Comparison of ENCODE assay signal across 25 mouse cellular contexts in genomic region chr3:106936067-106936466, GRCm38 (mm10).
"Had no signal": no experiment of that assay in that cellular context is flagged by ENCODE, and none has a peak within 500 bp of the region (broad histone marks: within the 10 kb centered on the region; RNA-seq: fewer than 3 reads in every experiment).

No protein-coding gene starts in this region.

- H3K9ac ChIP-seq: heart, embryonic 13.5 days; heart, embryonic 15.5 days; hindbrain, embryonic 13.5 days; hindbrain, embryonic 15.5 days; limb, embryonic 12.5 days; liver, embryonic 13.5 days; liver, embryonic 15.5 days had no signal

- H3K27ac ChIP-seq: heart, adult 2 months; heart, embryonic 13.5 days; heart, embryonic 15.5 days; hindbrain, embryonic 13.5 days; hindbrain, embryonic 15.5 days; hindbrain, postnatal 0 days; layer of hippocampus, adult 2 months; limb, embryonic 10.5 days; limb, embryonic 12.5 days; liver, embryonic 13.5 days; liver, embryonic 15.5 days had no signal

- H3K4me1 ChIP-seq: heart, embryonic 13.5 days; heart, embryonic 15.5 days; hindbrain, embryonic 13.5 days; hindbrain, embryonic 15.5 days; limb, embryonic 10.5 days; limb, embryonic 12.5 days; liver, embryonic 13.5 days; liver, embryonic 15.5 days had no signal

- H3K27me3 ChIP-seq: heart, embryonic 13.5 days; heart, embryonic 15.5 days; hindbrain, embryonic 13.5 days; hindbrain, embryonic 15.5 days; limb, embryonic 12.5 days; liver, embryonic 13.5 days; liver, embryonic 15.5 days had no signal

- H3K4me2 ChIP-seq: heart, embryonic 11.5 days; heart, embryonic 13.5 days; heart, embryonic 15.5 days; hindbrain, embryonic 13.5 days; hindbrain, embryonic 15.5 days; limb, embryonic 12.5 days; liver, embryonic 11.5 days; liver, embryonic 13.5 days; liver, embryonic 15.5 days had no signal

- ATAC-seq: hindbrain, postnatal 0 days; intestine, embryonic 16.5 days had no signal

- H3K9me3 ChIP-seq: hindbrain, embryonic 15.5 days; liver, embryonic 15.5 days had no signal

- DNase-seq: gastrocnemius, postnatal 14 days; gastrocnemius, postnatal 36 days; heart, adult 11 months; heart, adult 2 months; heart, postnatal 14 days; heart, postnatal 36 days; kidney, adult 11 months; kidney, adult 2 months; kidney, postnatal 10 days; kidney, postnatal 25 days; kidney, postnatal 4 days; liver; liver, embryonic 13.5 days had no signal

- H3K36me3 ChIP-seq: heart, embryonic 13.5 days; heart, embryonic 15.5 days; hindbrain, embryonic 13.5 days; hindbrain, embryonic 15.5 days; limb, embryonic 10.5 days; limb, embryonic 12.5 days; liver, embryonic 13.5 days; liver, embryonic 15.5 days had no signal

- H3K4me3 ChIP-seq: heart, adult 2 months; heart, embryonic 13.5 days; heart, embryonic 15.5 days; hindbrain, embryonic 13.5 days; hindbrain, embryonic 15.5 days; layer of hippocampus, adult 2 months; limb, embryonic 10.5 days; limb, embryonic 12.5 days; liver, embryonic 13.5 days; liver, embryonic 15.5 days had no signal
